Mouse (Mus musculus) CD4-positive helper T cell, adult 2 months (primary cell): ENCODE results near the gene Ostc.

Source experiments
- DNase-seq: peaks from one replicate; pipeline ENCODE4 v3.0.0-alpha.2; 2012; ENCODE audit warnings: low read depth, missing footprints, low spot score

Ostc gene

DNA sequence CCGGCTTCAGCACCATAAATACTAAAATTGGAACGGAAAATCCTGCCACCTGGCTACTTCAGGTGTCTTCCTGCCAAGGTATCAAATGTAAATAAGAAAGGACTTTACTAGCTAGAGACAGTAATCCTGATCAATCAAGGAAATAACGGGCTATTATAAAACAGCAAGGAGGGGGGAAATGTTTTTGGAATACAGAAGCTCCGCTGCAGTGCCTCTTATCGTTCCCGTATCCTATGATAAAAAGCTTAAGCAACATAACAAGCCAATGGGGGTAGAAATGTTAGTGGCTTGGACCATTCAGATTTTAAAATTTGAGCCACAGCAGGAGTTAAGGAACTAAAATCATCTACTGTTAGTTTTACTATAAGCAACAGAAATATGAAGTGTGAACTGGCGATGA lies 859 bp upstream of the Ostc start:
- DNase-seq = no peak

GRCm38 (mm10) chr3:130708529-130708928 lies 715 bp downstream of the Ostc start:
- peak; percentile 42 for DNase-seq

- no peak for DNase-seq
Measured at GRCm38 (mm10) chr3:130702289-130702688, 7.0 kb downstream of the Ostc start.

- no peak for DNase-seq
Measured at GRCm38 (mm10) chr3:130697622-130698021, 11.6 kb downstream of the Ostc start.

DNA sequence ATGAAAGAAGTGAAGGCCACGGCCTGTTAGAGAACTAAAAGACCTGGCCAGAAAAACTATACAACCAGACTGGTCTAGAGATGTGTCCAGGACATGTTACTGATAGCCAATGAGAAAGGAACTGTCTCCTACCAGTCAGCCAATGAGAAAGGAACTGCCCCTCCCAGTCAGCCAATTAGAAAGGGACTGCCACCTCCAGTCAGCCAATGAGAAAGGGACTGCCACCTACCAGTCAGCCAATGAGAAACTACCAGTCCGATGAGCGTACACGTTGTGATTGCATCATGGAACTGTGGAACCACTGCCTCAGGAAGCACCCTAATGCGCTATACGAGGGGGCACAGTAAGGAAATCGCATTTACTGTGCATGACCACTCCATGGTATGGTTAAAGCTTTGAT lies 14.5 kb downstream of the Ostc start:
- no peak for DNase-seq

- DNase-seq = peak; percentile 30
Measured at GRCm38 (mm10) chr3:130694041-130694593, 15.1 kb downstream of the Ostc start.

DNA sequence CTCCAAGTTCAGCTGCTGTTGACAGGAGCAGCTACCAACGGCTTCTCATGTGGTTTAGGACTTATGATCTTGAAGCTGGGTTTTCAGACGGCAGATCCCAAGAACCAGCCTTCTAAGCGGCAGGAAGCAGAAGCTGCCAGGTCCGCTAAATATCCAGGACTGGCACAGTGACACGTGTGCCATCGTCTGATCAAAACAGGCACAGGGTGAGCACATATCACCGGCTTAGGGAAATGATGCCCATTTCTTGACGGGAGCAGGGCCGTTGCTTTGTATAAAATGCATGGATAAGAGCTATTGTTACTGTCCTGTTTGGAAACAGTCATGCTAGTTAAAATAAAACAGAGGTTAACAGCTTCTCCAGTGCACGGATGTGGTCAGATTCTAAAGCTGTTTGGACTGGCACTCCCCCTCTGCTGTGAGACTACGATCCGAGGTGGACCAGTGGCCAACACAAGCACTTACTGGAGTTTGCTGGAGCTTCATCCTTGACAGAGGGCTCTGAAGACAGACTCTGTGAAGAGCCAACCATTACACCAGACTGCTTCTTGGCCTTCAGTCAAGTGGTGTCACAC lies 17.6 kb downstream of the Ostc start:
- peak; percentile 44 for DNase-seq

- peak; percentile 87 for DNase-seq
Measured at GRCm38 (mm10) chr3:130690834-130691595, 18.2 kb downstream of the Ostc start.

GRCm38 (mm10) chr3:130689630-130690029 lies 19.6 kb downstream of the Ostc start:
- peak; percentile 62 for DNase-seq

DNA sequence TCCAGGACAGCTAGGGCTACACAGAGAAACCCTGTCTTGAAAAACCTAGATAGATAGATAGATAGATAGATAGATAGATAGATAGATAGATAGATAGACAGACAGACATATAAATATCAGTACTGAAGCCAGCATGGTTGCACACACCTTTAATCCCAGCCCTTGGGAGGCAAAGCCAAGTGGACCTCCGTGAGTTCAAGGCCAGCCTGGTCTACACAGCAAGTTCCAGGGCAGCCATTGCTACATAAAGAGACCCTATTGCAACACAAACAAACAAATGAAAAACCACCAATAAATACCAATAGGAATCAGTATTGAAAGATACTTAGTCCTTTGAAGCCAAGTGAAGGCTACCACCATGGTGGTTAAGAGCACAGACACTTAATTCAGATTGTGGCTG lies 22.2 kb downstream of the Ostc start:
- DNase-seq = no peak

DNA sequence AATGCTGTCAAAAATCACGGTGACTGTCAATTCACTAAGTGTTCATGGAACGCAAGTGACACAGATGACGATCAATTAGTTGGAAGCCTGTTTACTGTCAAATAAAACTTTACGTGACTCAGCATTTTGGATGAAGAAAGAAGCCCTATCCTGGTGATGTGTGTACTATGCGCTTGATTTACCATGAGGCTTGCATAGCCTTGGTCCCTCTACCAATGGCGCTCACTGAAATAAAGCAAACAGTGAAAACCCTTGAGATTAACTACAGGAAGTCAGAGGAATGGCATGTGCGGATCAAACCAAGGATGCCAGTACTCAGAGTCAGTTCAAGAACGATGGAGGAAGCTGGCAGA lies 24.3 kb downstream of the Ostc start:
- DNase-seq = no peak

DNA sequence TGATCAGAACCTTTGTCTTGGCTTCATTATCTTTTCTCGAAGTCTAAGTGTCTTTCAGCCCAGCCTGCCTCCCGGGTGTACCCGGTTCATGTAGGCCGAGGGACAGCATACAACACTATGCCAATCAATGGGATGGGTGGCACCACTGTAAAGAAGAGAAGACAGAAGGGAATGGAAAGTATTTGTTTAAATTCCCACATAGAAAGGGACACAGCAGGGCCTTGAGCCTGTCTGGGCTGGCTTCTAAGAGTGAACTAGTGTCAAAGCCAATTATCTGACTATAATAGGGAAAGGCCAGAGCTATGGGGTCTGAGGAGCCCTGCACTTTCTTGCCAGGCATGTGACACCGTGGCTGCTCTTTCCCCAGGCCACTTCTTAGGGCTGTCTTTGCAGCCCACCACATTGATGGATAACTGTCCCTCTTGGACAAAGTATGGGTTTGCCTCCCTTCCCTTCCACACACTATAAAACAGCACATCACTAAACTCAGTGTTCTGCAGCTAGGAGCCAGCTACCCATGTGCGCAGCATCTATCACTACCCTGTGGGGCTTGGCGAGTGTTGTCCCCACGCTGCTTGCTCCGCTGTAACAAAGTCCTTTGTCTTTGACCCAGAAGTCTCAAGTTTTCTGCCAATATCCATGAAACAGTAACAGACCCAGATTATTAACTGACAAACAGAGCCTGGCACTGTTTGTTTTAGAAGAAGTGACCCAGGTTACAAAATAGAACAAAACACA lies 24.8 kb downstream of the Ostc start:
- no peak for DNase-seq

DNA sequence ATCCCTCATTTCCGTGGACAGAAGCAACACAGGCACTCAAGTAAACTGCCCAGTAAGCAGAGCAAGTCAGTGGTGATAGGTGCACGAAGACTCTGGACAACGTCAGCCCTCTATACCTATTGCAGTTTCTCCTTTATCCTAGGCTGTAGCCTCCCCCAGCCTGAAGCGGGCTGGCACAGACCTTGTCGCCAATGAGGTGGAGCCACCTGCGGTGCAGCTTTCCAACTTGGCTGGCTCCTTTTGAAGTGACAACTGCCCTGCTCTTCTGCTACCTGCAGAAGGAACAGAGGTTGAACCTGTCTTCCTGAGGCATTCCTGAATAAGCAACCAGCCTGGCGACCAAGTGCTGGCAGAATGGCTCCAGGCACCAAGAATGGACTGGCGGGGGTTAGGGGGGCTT lies 25.4 kb downstream of the Ostc start:
- DNase-seq = no peak

DNA sequence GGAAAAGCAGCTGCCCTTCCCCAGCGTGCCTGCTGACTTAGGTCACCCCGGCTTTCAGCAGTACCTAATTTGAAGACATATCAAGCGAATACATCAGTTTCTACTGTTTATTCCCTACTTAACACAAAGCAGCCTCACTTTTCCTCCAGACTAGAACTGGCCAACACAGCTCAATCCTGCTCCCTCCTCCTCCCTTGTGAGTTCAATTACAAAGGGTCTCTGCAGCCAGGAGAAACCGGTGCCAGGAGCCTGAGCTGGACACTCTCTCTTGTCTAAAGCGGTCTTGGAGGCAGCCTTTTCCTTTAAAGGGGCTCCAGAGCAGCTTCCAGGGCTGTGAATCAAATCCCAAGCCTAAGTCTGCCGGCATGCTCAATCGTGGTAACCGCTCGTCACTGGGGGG lies 27.1 kb downstream of the Ostc start:
- DNase-seq = no peak

GRCm38 (mm10) chr3:130681226-130681625 lies 28.0 kb downstream of the Ostc start:
- no peak for DNase-seq

GRCm38 (mm10) chr3:130677671-130678460 lies 31.4 kb downstream of the Ostc start:
- DNase-seq = no peak

- DNase-seq = no peak
Measured at GRCm38 (mm10) chr3:130671291-130671690, 38.0 kb downstream of the Ostc start.

DNA sequence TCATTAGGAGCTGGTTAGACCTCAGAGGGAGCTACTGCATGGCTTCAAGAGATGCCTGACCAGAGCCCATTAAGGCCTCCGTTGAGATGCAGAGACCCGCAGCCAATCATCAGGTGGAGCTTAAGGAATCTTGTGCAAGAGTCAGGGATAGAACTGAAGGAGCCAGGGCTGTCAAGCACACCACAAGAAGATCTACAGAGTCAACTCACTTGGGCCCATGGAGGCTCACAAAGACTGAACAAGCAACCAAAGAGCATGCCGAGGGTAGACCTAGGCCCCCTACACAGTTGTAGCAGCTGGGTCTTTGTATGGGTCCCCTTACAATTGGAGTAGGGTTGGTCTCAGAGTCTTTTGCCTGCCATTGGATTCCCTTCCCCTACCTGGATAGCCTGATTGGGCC lies 46.7 kb downstream of the Ostc start:
- DNase-seq = no peak

DNA sequence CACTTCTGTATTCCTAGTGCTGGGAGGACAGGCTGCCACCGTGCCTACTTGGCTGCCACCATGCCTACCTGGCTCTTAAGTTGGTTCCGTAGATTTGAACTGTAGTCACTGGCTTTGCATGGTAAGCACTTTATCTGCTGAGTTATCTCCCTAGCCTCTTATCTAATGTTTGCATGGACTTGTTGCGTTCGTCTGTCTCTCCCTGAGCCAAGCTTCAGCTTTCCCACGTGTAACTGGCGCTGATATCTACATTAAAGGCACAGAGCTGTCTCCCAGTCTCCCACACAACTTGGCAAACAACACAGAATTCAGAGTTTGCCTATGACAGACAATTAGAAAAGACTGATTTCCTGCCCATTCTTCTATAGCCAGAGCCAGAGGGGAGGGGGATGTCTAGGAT lies 48.6 kb downstream of the Ostc start:
- DNase-seq = no peak

- no peak for DNase-seq
Measured at GRCm38 (mm10) chr3:130649569-130649968, 59.7 kb downstream of the Ostc start.

DNA sequence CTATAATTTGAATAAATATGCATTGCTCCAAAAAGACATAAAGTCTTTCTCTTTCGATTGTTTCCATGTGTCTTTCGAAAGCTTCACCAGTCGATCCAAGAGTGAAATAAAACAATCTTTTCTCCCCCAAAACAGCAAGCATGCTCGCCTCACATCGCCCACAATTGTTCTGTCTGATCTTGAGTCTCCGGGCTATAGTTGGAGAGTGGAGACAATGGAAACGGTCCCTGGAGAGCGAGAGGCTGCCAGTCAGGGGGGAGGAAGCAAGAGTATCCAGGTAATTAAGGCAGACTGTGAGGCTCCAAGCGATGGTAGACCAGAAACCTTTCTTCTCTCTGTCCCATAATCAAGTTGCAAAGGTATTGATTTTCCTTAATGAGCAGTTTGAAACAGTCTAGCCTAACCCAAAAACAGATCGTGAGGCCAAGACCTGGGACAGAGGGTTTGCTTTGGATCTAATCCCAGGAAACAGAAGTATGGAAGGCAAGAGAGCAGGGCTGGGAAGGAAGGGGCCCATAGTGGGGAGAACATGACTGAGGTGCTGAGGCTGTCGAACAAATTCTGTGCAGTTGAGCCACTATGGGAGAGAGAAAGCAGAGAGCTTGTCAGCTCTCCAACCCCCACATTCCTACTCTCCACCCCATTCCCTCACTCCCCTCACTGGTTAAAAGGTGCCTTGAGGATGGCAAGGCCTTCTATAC lies 63.0 kb downstream of the Ostc start:
- no peak for DNase-seq
